Mouse (Mus musculus) retina, postnatal 1 day (tissue): Measurements from ENCODE around the gene Emc6.

Experiments used
- DNase-seq: peaks from one replicate; pipeline ENCODE4 v3.0.0-alpha.2; 2012

The Emc6 gene

DNA sequence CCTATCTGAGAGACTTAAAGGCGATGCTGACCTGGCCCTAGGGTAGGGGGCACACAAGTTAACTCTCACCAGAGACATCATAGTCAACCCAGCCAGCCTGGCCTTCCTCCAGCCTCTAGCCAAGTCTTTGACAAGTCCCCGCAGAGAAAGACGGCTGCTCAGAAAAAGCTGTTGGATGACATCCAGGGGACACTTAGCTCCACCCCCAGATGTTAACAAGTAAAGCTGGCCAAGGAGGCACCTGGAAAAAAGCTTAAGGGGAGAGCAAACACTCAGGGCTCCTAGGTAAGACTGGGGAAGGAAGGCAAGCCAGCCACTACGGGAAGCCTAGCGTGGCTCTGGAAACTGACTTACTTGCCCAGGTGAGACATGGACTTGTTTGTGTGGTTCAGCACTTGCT lies 4.7 kb downstream of the Emc6 start:
- no peak for DNase-seq

DNA sequence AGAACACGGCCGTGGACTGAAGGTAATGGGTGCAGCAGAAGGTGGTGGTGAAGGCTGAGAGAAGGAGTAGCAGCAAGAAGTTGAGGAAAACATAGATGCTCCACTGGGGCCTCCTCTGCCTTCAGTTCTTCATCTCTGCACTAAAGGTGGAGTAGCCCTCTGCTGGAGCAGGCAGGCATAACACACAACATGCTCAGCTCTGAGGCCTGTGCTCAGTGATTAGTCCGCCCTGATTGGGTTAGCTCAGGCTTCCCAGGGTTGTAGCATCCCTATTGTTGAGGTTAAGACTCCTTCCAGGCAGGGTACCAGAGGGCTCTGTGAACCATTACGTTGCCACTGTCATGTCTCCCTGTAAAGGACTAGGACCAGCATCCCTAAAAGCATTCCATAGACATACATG lies 7.6 kb downstream of the Emc6 start:
- DNase-seq, result peak; percentile 70

GRCm38 (mm10) chr11:73168576-73168975 lies 8.3 kb downstream of the Emc6 start:
- DNase-seq, result no peak

DNA sequence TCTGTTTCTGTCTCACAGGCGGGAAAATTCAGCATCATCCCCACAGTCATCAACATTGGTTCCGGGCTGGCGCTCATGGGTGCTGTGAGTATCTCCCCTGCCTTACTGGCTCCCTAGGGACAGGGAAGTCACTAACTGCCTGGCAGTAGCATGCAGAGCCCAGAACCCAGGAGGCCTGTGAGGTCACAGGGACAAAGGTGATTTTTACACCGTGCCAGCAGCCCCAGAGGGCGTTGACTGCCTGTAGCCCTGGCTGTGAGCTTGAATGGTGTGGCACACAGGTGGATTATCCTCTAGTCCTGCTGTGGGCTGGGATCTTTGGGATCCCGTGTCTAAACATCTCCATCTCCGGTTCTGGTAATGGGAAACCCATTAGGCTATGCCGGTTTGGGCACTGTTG lies 8.8 kb downstream of the Emc6 start:
- DNase-seq, result no peak

GRCm38 (mm10) chr11:73162284-73162683 lies 14.6 kb downstream of the Emc6 start:
- no peak for DNase-seq

- DNase-seq, result no peak
These were observed 15.2 kb downstream of the Emc6 start for GRCm38 (mm10) chr11:73161616-73162015.

DNA sequence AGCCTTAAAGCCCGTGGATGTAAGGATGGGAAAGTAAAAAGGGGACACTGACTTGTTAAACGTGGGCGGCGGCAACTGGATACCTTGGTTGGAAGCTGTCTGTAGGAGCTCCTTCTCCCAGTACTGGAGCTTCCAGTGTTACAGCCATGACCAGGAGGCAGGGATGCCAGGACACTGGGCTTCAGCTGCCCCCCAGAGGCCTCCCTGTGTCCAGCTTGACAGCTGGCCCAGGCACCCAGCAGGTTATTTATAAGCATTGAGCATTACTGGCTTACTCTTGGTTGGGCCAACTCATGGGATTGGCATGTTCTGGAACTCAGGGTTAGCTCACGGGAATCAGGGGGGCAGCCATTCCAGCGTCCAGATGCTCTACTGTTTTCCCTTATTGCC lies 16.0 kb downstream of the Emc6 start:
- DNase-seq, result peak; percentile 48

DNA sequence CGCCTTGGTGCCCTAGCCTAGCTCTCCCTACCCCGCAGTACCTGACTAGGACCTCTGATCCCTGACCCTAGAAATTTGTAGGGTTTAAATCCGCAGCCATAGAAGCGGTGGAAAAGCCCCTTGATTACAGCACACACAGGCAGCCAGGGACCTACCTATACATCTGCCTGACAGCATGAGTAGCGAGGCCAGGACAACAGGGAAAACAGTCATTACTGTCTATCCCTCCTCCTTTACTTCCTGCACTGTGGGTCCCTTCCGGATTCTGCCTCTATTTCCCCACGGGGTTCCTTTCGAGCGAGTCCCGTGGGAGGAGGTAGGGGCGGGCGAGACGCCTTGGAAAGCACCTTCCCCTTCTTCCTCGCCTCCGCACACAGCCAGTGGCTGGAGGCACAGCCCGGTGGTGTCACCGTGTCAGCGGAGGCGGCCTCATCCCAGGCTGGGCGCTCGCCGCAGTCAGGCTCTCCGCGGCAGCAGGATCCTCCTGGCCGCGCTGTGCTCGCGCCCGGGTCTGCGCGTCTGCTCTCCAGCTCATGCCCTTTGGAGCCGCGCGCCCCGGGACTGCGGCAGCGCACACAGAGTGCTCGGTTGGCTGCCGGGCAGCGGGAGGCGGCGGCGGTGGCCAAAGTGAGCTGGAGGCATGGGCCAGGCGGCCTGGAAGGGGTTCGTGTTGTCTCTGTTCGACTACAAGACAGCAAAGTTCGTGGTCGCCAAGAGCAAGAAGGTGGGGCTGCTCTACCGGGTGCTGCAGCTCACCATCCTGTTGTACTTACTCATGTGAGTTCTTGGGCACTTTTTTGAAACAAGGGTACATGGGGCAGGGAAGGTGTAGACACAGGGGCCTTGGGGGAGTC lies 16.7 kb downstream of the Emc6 start, which contains the start of gene P2rx5:
P2rx5 (plus strand) TSS at position 465 of the 854 bp plus-strand sequence.
- DNase-seq, result peak; percentile 59

- no peak for DNase-seq
These were observed 21.8 kb downstream of the Emc6 start for GRCm38 (mm10) chr11:73155071-73155470.

DNA sequence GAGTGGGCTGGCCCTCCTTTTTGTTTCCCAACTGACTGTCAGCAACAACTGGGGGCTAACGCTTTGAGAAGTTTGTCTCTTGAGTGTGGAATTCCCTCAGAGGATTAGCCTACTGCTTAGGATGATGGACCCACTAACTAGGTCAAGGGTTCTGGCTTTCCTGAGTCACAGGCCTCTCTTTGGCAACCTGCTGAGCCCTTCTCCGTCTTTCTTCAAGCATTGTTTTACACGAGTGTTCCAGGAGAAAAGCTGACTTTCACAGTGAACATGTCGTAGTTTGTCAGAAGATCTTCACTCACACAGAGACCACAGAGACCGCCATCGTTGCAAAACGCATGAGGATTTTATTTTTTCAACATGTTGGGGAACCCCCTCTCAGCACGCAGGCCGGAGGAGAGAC lies 28.6 kb downstream of the Emc6 start:
- no peak for DNase-seq

- no peak for DNase-seq
These were observed 29.9 kb downstream of the Emc6 start for GRCm38 (mm10) chr11:73146975-73147365.

DNA sequence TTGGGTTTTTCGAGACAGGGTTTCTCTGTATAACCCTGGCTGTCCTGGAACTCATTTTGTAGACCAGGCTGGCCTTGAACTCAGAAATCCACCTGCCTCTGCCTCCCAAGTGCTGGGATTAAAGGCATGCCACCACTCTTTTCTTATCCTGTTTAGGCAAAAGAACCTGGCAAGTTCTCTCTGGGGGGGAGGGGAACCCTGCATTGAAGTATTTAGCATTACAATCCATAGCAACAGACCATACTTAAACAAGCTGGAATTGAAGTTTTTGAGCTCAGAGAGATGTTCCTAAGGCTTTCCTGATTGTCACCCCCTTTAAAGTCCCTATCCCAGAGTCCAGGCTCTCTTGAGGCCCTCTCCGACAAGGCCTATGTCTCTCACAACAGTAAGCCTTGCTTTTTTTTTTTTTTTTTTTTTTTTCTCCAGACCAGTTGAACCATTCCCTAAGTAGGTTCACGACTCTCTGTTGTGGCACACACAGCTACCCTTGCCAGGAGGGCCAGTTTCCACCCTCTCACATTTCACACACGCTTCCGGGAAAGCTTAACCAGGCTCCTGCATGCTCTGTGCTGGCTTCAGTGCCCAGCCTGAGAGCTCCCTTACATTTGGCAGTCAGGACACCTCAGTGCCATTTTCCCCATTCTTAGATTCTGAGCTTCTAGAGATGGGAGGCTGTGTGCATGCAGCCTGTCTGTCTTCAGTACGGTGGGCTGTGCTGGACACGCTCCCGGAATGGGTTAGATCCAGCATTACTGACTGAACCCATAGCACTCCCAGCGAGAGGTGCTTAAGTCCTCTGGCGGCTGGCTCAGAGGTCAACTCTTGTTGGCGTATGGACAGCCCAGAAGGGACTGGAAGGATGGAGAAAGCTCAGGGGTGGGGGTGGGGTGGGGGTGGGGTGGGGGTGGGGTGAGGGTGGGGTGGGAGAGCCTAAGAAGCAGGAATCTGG lies 30.5 kb downstream of the Emc6 start:
- no peak for DNase-seq

GRCm38 (mm10) chr11:73144261-73144681 lies 32.6 kb downstream of the Emc6 start:
- no peak for DNase-seq

DNA sequence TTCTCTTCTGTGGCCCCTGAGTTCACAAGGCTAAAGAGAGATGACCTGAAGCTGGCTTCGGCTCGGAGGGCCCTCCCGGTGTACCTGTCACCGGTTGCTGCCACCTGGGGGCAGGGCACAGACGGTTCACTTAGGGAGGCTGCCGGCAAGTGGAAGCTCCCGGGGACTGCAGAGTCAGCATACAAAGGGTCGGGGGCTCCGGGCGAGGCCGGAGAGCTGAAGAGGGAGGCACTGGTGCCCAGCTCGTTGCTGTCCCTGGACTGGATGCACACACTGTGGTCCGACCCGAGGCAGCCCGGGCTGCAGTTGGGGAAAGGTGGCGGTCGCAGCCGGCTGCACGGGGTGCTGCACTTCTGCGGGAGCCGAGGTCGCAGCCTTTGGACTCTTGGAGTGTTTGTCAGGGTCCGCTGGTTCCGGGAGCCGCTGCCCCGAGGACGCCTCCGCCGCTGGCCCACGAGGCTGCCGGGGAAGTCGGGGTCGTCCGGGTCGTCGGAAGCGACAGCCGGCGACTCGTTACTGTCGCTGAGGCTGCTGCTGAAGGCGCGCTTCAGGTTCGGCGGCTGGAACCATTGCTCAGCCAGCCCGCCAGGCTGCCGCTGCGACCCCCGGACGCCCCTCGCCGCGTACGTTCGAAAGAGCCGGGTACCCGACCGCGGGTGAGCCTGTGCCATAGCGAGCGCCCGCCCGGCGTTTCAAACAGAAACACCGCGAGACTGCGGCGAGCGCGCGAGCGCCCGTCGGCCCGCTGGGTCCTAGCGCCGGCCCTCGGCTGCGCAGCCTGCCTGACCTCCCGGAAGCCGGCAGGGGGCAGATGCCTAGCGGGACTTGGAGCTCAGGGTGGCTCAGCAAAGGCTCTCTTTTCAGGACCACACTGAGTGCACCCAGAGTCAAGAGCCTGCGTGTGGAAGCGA lies 39.0 kb downstream of the Emc6 start, which contains the start of gene Haspin:
Haspin (minus strand) TSS at position 704 of the 911 bp plus-strand sequence.
- DNase-seq, result peak; percentile 94

DNA sequence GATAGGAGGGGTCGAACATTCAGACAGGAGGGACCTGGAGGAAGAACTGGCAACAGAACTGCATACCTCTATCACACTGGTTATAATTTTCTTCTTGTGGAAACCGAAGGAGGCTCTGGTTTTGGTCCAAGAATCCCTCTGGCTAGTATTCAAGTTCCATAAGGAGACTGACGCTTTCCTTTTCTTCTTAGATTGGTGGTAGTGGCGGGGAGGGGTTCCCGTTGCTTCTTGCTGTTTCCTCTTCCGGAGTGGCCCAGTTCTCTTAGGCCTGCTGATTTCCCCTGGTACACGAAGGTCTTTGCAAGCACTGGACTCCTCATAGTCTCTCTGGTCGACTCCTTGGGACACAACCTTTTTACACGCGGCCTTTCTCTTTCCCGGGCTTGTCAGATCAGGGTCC lies 39.7 kb downstream of the Emc6 start:
- no peak for DNase-seq

DNA sequence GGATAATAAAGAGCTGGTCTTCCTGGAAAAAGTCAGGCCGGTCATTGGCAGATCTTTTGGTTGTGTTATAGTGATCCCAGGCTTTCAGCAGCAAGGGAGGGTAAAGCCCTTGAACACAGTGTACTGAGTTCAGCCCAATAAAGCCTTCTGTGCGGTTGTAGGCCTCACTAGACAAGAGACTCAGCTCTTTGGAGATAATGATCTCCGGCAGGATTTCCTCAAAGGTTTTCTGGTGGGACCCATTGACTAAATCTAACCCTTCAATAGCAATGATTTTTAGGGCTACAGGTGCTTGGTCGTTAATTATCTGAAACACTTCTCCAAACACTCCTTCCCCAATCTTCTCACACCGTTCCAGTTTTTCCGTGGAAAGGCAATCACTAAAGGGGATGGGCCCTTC lies 40.2 kb downstream of the Emc6 start:
- no peak for DNase-seq

DNA sequence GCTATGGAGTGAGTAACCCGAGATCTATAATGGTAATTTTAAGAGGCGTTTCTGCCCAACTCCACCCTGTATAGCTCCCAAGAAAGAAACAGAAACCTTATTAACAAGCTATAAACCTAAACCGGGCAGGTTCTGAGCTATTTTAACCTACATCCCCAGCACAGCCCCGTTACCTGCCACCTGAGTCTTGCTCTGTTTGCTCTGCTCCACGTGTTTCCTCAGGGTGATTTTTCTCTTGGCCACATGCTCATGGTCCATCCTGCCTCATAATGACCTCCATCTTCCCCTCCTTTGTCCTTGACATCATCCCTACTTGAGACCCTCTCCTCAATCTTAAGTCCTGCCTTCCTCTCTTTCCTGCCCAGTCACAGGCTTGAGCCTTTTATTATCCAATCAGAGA lies 42.6 kb downstream of the Emc6 start:
- DNase-seq, result no peak

DNA sequence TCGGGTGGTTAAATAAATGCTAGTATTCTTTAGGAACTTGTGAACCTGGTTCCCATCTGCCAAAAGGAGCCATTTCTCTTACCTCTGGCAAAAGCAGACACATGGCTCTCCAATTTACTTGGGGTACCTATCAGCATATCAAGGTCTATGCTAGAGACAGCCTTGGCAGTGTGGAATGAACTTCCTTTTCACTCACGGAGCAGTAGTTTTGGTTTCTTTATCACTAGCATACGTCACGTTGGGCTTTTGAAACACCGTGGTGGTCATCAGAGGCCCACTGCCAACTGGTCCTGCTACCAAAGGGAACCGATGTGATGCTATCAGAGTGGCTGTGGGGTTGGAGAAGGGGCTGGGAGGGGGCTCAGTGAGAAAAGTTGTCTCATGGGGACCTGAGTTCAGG lies 43.8 kb downstream of the Emc6 start:
- DNase-seq, result no peak

DNA sequence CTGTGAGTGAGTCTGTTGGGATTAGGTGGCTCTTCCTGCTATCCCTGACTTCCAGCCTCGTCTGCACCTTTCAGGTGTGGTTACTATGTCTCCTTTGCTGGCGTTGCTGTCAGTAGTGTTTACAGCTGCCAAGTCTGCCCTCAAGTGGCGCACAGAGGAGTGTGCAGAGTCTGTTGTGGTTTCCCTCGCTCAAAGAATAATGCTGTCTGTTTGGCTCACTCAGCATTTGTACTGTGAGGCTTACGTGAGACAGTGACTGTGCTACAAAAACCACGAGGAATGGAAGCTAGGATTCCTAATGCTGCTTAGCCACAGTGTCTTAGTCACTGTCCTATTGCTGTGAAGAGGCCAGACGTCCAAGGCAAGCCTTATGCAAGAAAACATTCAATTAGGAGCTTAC lies 45.8 kb downstream of the Emc6 start:
- no peak for DNase-seq

DNA sequence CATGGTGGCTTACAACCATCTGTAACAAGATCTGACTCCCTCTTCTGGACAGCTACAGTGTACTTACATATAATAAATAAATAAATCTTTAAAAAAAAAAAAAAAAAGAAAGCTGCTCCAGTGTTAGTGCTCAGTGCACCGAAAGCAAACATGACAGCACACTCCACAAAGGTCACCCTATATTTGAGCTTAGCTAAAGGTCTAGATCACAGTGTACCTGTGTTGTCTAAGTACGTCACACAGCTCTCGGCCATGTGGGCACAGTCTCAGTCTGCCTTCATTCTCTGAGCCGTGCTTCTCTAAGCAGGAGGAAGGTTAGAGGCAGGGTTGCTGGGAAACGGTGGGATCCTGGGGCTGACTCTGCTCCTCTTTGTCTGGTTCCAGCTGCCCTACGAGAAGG lies 50.3 kb downstream of the Emc6 start:
- DNase-seq, result no peak
